Comparison of ENCODE assay signal across 1 mouse cellular context in the genomic region with DNA sequence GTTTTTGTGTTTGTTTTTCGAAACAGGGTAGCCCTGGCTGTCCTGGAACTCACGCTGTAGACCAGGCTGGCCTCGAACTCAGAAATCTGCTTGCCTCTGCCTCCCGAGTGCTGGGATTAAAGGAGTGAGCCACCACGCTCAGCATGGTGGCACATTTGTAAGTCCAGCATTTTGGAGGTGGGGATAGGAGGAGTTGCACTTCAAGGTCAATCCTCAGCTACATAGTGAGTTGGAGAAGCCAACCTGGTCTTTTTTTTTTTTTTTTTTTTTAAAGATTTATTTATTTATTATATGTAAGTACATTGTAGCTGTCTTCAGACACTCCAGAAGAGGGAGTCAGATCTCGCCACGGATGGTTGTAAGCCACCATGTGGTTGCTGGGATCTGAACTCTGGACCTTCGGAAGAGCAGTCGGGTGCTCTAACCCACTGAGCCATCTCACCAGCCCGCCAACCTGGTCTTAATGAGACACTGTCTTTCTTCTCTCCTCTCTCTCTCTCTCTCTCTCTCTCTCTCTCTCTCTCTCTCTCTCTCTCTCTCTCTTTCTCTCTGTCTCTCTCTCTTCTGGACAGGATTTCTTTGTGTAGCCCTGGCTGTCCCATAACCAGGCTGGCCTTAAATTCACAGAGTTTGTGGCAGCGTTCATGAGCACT. TPM values are rescaled to one million over a fixed set of nuclear protein-coding genes. Genes with fewer than 3 reads are reported as not detected.
"Had no signal": no experiment of that assay in that cellular context is flagged by ENCODE, and none has a peak within 500 bp of the region (broad histone marks: within the 10 kb centered on the region; RNA-seq: fewer than 3 reads in every experiment).

No protein-coding gene starts in this region.

RNA-seq across cellular contexts. Expression of gene 1810010H24Rik, which starts 9.8 kb away (rescaled TPM):
- total RNA-seq: hematopoietic stem cell, adult 5-6 weeks had no signal
